Comparison of ENCODE assay signal across 16 mouse cellular contexts in the genomic region with DNA sequence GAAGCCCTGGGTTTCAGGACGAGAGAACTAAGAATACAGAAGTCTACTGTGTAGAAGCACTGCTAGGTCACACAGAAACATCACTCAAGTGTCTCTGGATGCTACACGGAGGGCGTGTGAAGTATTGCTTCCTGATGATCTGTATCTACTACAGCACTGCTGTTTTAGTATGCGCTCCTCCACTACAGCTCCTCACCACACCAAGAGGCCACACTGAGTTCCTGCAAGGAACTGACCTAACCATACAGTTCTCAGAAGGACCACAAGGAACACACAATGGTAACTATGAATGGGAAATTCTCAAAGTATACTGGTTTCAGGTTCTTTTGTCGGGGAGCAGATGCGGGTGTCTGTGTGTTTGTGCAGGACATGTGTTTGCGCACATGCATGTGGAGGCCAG. TPM values are rescaled to one million over a fixed set of nuclear protein-coding genes. Genes with fewer than 3 reads are reported as not detected.
A peak's percentile ranks its signal among the peaks of the same experiment; 100 is the strongest.
DNase-seq lines count a peak whose midpoint lies in the region; ATAC-seq lines count a peak whose summit lies in the region.
"Had no signal": no experiment of that assay in that cellular context is flagged by ENCODE, and none has a peak within 500 bp of the region (broad histone marks: within the 10 kb centered on the region; RNA-seq: fewer than 3 reads in every experiment).

No protein-coding gene starts in this region.

- H3K36me3 ChIP-seq in liver, embryonic 15.5 days (replicated peaks): peaks cover 89% of the 10 kb centered on the region
- H3K36me3 ChIP-seq in splenic B cell, adult 2 months (ENCODE audit: control insufficient read depth, insufficient read depth, low read length, poor library complexity, severe bottlenecking): peaks cover 9% of the 10 kb centered on the region

- H3K4me1 ChIP-seq in liver, embryonic 15.5 days (replicated peaks): peaks cover 21% of the 10 kb centered on the region
- H3K4me1 ChIP-seq: embryonic facial prominence, embryonic 13.5 days; forebrain, embryonic 15.5 days; heart, embryonic 10.5 days; hindbrain, embryonic 10.5 days had no signal

- DNase-seq in spleen, postnatal 36 days (ENCODE audit: low spot score in 2 of 2): peak; percentile 35 to 45
- no peak for DNase-seq in spleen, postnatal 10 days (ENCODE audit: low spot score in 2 of 2)
- peak; percentile 40 for DNase-seq in splenic B cell, adult 2 months (ENCODE audit: low read depth, low spot score)
- no peak for DNase-seq in ovary, adult 18-20 months (ENCODE audit: low spot score)
- DNase-seq in embryo, embryonic 11 days: no peak
- DNase-seq: cerebellum, adult 9-11 months; kidney, postnatal 10 days had no signal

- 0 out of 2 replicates have a peak overlapping the region, but pooled peaks have one; percentile 11 for H3K4me2 ChIP-seq in liver, embryonic 15.5 days
- H3K4me2 ChIP-seq: embryonic facial prominence, embryonic 13.5 days; forebrain, embryonic 15.5 days had no signal

- WGBS in liver, embryonic 15.5 days (ENCODE audit: insufficient replicate concordance): 56% methylated on average over 7 of the region's 7 CpGs

- no peaks in the 10 kb centered on the region for H3K9me3 ChIP-seq in liver, embryonic 15.5 days (replicated peaks)
- H3K9me3 ChIP-seq: embryonic facial prominence, embryonic 13.5 days; forebrain, embryonic 15.5 days; G1E; heart, embryonic 10.5 days; hindbrain, embryonic 10.5 days had no signal

- H3K9ac ChIP-seq in liver, embryonic 15.5 days: no peak overlapping the region
- H3K9ac ChIP-seq: embryonic facial prominence, embryonic 13.5 days; forebrain, embryonic 15.5 days had no signal

- ATAC-seq in activated CD4-positive, CD25-positive, alpha-beta regulatory T cell, adult 4 months: peak; percentile 55
- ATAC-seq in liver, embryonic 15.5 days (ENCODE audit: insufficient read depth): no peak
- ATAC-seq: forebrain, embryonic 15.5 days; intestine, embryonic 16.5 days had no signal

- no peaks in the 10 kb centered on the region for H3K27me3 ChIP-seq in liver, embryonic 15.5 days
- no peaks in the 10 kb centered on the region for H3K27me3 ChIP-seq in splenic B cell, adult 2 months (ENCODE audit: control insufficient read depth, insufficient read depth, low read length, poor library complexity, severe bottlenecking)
- H3K27me3 ChIP-seq: embryonic facial prominence, embryonic 13.5 days; forebrain, embryonic 15.5 days had no signal

- no peak overlapping the region for H3K4me3 ChIP-seq in liver, embryonic 15.5 days (replicated peaks)
- H3K4me3 ChIP-seq: embryonic facial prominence, embryonic 13.5 days; forebrain, embryonic 15.5 days; heart, embryonic 10.5 days; hindbrain, embryonic 10.5 days had no signal

- 0 out of 2 replicates have a peak overlapping the region, but pooled peaks have one; percentile 9 for H3K27ac ChIP-seq in liver, embryonic 15.5 days (replicated peaks)
- H3K27ac ChIP-seq: embryonic facial prominence, embryonic 13.5 days; forebrain, embryonic 15.5 days; heart, embryonic 10.5 days; hindbrain, embryonic 10.5 days; macrophage had no signal

RNA-seq across cellular contexts. Expression of gene Rpa1, which starts 10.9 kb away (rescaled TPM):
- 100 to 1,000 TPM; 209 to 263 TPM for polyA plus RNA-seq in activated CD4-positive, CD25-positive, alpha-beta regulatory T cell, adult 4 months (2017; shearing (Covaris generic))
- polyA plus RNA-seq in liver, embryonic 15.5 days (2015; fragmentation: Nextera tagmentation; extraction: Ambion mirVana): 81.9 and 88.4 TPM in 2 replicates

RNA-seq across cellular contexts. Expression of gene Smyd4, which starts 11.0 kb away (rescaled TPM):
- 10 to 100 TPM; 14.0 to 18.7 TPM for polyA plus RNA-seq in activated CD4-positive, CD25-positive, alpha-beta regulatory T cell, adult 4 months (2017; shearing (Covaris generic))
- 3.4 and 4.0 TPM in 2 replicates for polyA plus RNA-seq in liver, embryonic 15.5 days (2015; fragmentation: Nextera tagmentation; extraction: Ambion mirVana)

Comparison
In these comparisons a context has a peak if more than half of its experiments do, and no peak if none do; other contexts are left out.
1. DNase-seq: peak in spleen, postnatal 36 days (2 of 2) and splenic B cell, adult 2 months (single experiment); none in spleen, postnatal 10 days (0 of 2), ovary, adult 18-20 months (single experiment) and embryo, embryonic 11 days (single experiment).